Mouse (Mus musculus): ENCODE measurements around the gene Uvrag. TPM values are rescaled to one million over a fixed set of nuclear protein-coding genes. Genes with fewer than 3 reads are reported as not detected.

Uvrag gene
- polyA plus RNA-seq, 1 experiment = 74.6 TPM

- WGBS = under 1% methylated on average over 63 of the region's 63 CpGs
- H3K4me3 ChIP-seq (ENCODE audit: control insufficient read depth, insufficient read depth, low read length) = peak within 1 kb of the TSS; percentile 57
- peak; percentile 90 for DNase-seq
- peaks cover 8% of the 10 kb centered on the region for H3K4me1 ChIP-seq (replicated peaks; ENCODE audit: control insufficient read depth, insufficient read depth, low read length)
- no peak within 1 kb of the TSS for H3K27ac ChIP-seq (ENCODE audit: control insufficient read depth, insufficient read depth, low read length)
- no peaks in the 10 kb centered on the region for H3K36me3 ChIP-seq (ENCODE audit: control insufficient read depth, insufficient read depth, low read length)
- H3K27me3 ChIP-seq (ENCODE audit: control insufficient read depth, insufficient read depth, low read length) = no peaks in the 10 kb centered on the region
- no peak; the same call in 1 of the 2 replicates for TF ChIP-seq CTCF (IDR thresholded peaks at IDR 0.05; ENCODE audit: borderline replicate concordance, control insufficient read depth, extremely low read depth, insufficient read depth, low read length, poor library complexity)
- peak; percentile 79 for TF ChIP-seq POLR2A (IDR thresholded peaks at IDR 0.05; ENCODE audit: control insufficient read depth, extremely low read depth, insufficient read depth, low read length, poor library complexity)
Measured at GRCm38 (mm10) chr7:99182432-99183172, 41.7 kb upstream of the Uvrag start, which contains the start of gene Dgat2. Gene Dgat2 (minus strand): TSS chr7:99182719.

GRCm38 (mm10) chr7:99181619-99182431 lies 40.9 kb upstream of the Uvrag start:
- WGBS = 33% methylated on average over 14 of the region's 14 CpGs
- peak overlapping the region; percentile 57 for H3K4me3 ChIP-seq (ENCODE audit: control insufficient read depth, insufficient read depth, low read length)
- peak; percentile 8 for DNase-seq
- H3K27ac ChIP-seq (ENCODE audit: control insufficient read depth, insufficient read depth, low read length) = no peak overlapping the region
- H3K27me3 ChIP-seq (ENCODE audit: control insufficient read depth, insufficient read depth, low read length) = no peaks in the 10 kb centered on the region
- H3K36me3 ChIP-seq (ENCODE audit: control insufficient read depth, insufficient read depth, low read length) = no peaks in the 10 kb centered on the region
- peaks cover 8% of the 10 kb centered on the region for H3K4me1 ChIP-seq (replicated peaks; ENCODE audit: control insufficient read depth, insufficient read depth, low read length)
- TF ChIP-seq POLR2A (IDR thresholded peaks at IDR 0.05; ENCODE audit: control insufficient read depth, extremely low read depth, insufficient read depth, low read length, poor library complexity) (no peak), CTCF (IDR thresholded peaks at IDR 0.05; ENCODE audit: borderline replicate concordance, control insufficient read depth, extremely low read depth, insufficient read depth, low read length, poor library complexity) (no peak)

GRCm38 (mm10) chr7:99180162-99180561 lies 39.2 kb upstream of the Uvrag start:
- DNase-seq = no peak
- 94% methylated on average over 1 of the region's 1 CpGs for WGBS
- Histone ChIP-seq H3K27me3 (ENCODE audit: control insufficient read depth, insufficient read depth, low read length) (no peaks in the 10 kb centered on the region), H3K27ac (ENCODE audit: control insufficient read depth, insufficient read depth, low read length) (no peak overlapping the region), H3K4me1 (replicated peaks; ENCODE audit: control insufficient read depth, insufficient read depth, low read length) (peaks cover 8% of the 10 kb centered on the region), H3K36me3 (ENCODE audit: control insufficient read depth, insufficient read depth, low read length) (no peaks in the 10 kb centered on the region), H3K4me3 (ENCODE audit: control insufficient read depth, insufficient read depth, low read length) (no peak overlapping the region)
- no peak for TF ChIP-seq CTCF (IDR thresholded peaks at IDR 0.05; ENCODE audit: borderline replicate concordance, control insufficient read depth, extremely low read depth, insufficient read depth, low read length, poor library complexity)
- no peak for TF ChIP-seq POLR2A (IDR thresholded peaks at IDR 0.05; ENCODE audit: control insufficient read depth, extremely low read depth, insufficient read depth, low read length, poor library complexity)

GRCm38 (mm10) chr7:99179271-99179670 lies 38.3 kb upstream of the Uvrag start:
- Histone ChIP-seq H3K4me3 (ENCODE audit: control insufficient read depth, insufficient read depth, low read length) (no peak overlapping the region), H3K36me3 (ENCODE audit: control insufficient read depth, insufficient read depth, low read length) (no peaks in the 10 kb centered on the region), H3K27ac (ENCODE audit: control insufficient read depth, insufficient read depth, low read length) (no peak overlapping the region), H3K27me3 (ENCODE audit: control insufficient read depth, insufficient read depth, low read length) (no peaks in the 10 kb centered on the region), H3K4me1 (replicated peaks; ENCODE audit: control insufficient read depth, insufficient read depth, low read length) (peaks cover 8% of the 10 kb centered on the region)
- 97% methylated on average over 9 of the region's 9 CpGs for WGBS
- TF ChIP-seq CTCF (IDR thresholded peaks at IDR 0.05; ENCODE audit: borderline replicate concordance, control insufficient read depth, extremely low read depth, insufficient read depth, low read length, poor library complexity) (no peak), POLR2A (IDR thresholded peaks at IDR 0.05; ENCODE audit: control insufficient read depth, extremely low read depth, insufficient read depth, low read length, poor library complexity) (no peak)
- no peak for DNase-seq

GRCm38 (mm10) chr7:99177386-99177785 lies 36.4 kb upstream of the Uvrag start:
- no peak for DNase-seq
- WGBS = 96% methylated on average over 5 of the region's 5 CpGs
- H3K4me1 ChIP-seq (replicated peaks; ENCODE audit: control insufficient read depth, insufficient read depth, low read length) = peaks cover 7% of the 10 kb centered on the region
- TF ChIP-seq CTCF (IDR thresholded peaks at IDR 0.05; ENCODE audit: borderline replicate concordance, control insufficient read depth, extremely low read depth, insufficient read depth, low read length, poor library complexity) (no peak), POLR2A (IDR thresholded peaks at IDR 0.05; ENCODE audit: control insufficient read depth, extremely low read depth, insufficient read depth, low read length, poor library complexity) (no peak)
- H3K27ac ChIP-seq (ENCODE audit: control insufficient read depth, insufficient read depth, low read length) = no peak overlapping the region
- H3K27me3 ChIP-seq (ENCODE audit: control insufficient read depth, insufficient read depth, low read length) = no peaks in the 10 kb centered on the region
- H3K4me3 ChIP-seq (ENCODE audit: control insufficient read depth, insufficient read depth, low read length) = no peak overlapping the region
- H3K36me3 ChIP-seq (ENCODE audit: control insufficient read depth, insufficient read depth, low read length) = no peaks in the 10 kb centered on the region

GRCm38 (mm10) chr7:99175666-99176065 lies 34.7 kb upstream of the Uvrag start:
- Histone ChIP-seq H3K36me3 (ENCODE audit: control insufficient read depth, insufficient read depth, low read length) (no peaks in the 10 kb centered on the region), H3K27me3 (ENCODE audit: control insufficient read depth, insufficient read depth, low read length) (no peaks in the 10 kb centered on the region), H3K4me1 (replicated peaks; ENCODE audit: control insufficient read depth, insufficient read depth, low read length) (0 out of 2 replicates have a peak, but pooled peaks cover 2% of the 10 kb centered on the region), H3K27ac (ENCODE audit: control insufficient read depth, insufficient read depth, low read length) (no peak overlapping the region), H3K4me3 (ENCODE audit: control insufficient read depth, insufficient read depth, low read length) (no peak overlapping the region)
- WGBS = 92% methylated on average over 9 of the region's 9 CpGs
- TF ChIP-seq POLR2A (IDR thresholded peaks at IDR 0.05; ENCODE audit: control insufficient read depth, extremely low read depth, insufficient read depth, low read length, poor library complexity) = no peak
- TF ChIP-seq CTCF (IDR thresholded peaks at IDR 0.05; ENCODE audit: borderline replicate concordance, control insufficient read depth, extremely low read depth, insufficient read depth, low read length, poor library complexity) = no peak
- no peak for DNase-seq

Data from thymus, adult 2 months (tissue).